23 mouse cellular contexts compared by ENCODE assay signal in the genomic region with DNA sequence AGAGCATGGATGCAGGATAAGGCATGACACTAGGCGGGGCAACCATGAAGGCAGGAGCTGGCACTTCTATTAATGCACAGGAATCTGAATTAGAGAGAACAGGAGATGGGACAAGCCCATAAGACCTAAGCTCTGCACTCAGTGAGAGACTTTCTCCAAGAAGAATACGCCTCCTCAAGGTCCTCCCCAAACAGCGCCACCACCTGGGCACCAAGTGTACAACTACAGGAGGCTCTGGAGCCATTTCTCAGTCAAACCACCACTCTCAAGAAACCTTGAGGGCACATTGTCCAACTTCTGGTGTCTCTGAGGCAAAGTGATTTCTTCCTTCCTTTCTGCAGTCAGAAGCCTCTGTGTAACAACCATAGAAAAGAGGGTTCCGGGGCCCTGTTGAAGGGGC.
DNase-seq lines count a peak whose midpoint lies in the region; ATAC-seq and TF ChIP-seq lines count a peak whose summit lies in the region.
"Had no signal": no experiment of that assay in that cellular context is flagged by ENCODE, and none has a peak within 500 bp of the region (broad histone marks: within the 10 kb centered on the region; RNA-seq: fewer than 3 reads in every experiment).

No protein-coding gene starts in this region.

- H3K9me3 ChIP-seq in lung, embryonic 14.5 days (ENCODE audit: low read depth, low read length) = no peaks in the 10 kb centered on the region
- H3K9me3 ChIP-seq in ES-Bruce4 (replicated peaks; ENCODE audit: control insufficient read depth, insufficient read depth, low read length, poor library complexity, severe bottlenecking) = no peaks in the 10 kb centered on the region
- no peaks in the 10 kb centered on the region for H3K9me3 ChIP-seq in forebrain, embryonic 10.5 days
- H3K9me3 ChIP-seq: embryonic facial prominence, embryonic 12.5 days; G1E; heart, embryonic 15.5 days; limb, embryonic 10.5 days; liver, embryonic 13.5 days; stomach, embryonic 15.5 days had no signal

- no peak for TF ChIP-seq POLR2A in lung, adult 2 months (IDR thresholded peaks at IDR 0.05; ENCODE audit: borderline replicate concordance, extremely low read depth, low read depth, low read length)
- no peak for TF ChIP-seq POLR2A in ES-Bruce4 (IDR thresholded peaks at IDR 0.05; ENCODE audit: insufficient read depth, low read length)

- intact Hi-C loops in gastrocnemius, adult 2 months (cut with DNase I) = no loop called here
- intact Hi-C loops in gastrocnemius, postnatal 36 days (cut with DNase I) = no loop called here

- H3K27me3 ChIP-seq in lung, embryonic 14.5 days (ENCODE audit: insufficient read depth, low read length) = no peaks in the 10 kb centered on the region
- no peaks in the 10 kb centered on the region for H3K27me3 ChIP-seq in ES-Bruce4 (ENCODE audit: control insufficient read depth, insufficient read depth, low read length, poor library complexity, severe bottlenecking)
- no peaks in the 10 kb centered on the region for H3K27me3 ChIP-seq in forebrain, embryonic 10.5 days (ENCODE audit: poor library complexity, severe bottlenecking)
- H3K27me3 ChIP-seq: embryonic facial prominence, embryonic 12.5 days; heart, embryonic 15.5 days; liver, embryonic 13.5 days; stomach, embryonic 15.5 days had no signal

- H3K27ac ChIP-seq in gastrocnemius, adult 2 months = no peak overlapping the region
- no peak overlapping the region for H3K27ac ChIP-seq in lung, embryonic 14.5 days (ENCODE audit: low read depth)
- no peak overlapping the region for H3K27ac ChIP-seq in ES-Bruce4 (ENCODE audit: insufficient read depth, low read length)
- no peak overlapping the region for H3K27ac ChIP-seq in forebrain, embryonic 10.5 days
- H3K27ac ChIP-seq: embryonic facial prominence, embryonic 12.5 days; heart, embryonic 15.5 days; hindbrain, postnatal 0 days; left cerebral cortex, adult 2 months; limb, embryonic 10.5 days; liver, embryonic 13.5 days; stomach, embryonic 15.5 days had no signal

- no peak overlapping the region for H3K9ac ChIP-seq in lung, embryonic 14.5 days
- H3K9ac ChIP-seq in ES-Bruce4 (ENCODE audit: low read depth, poor library complexity, severe bottlenecking) = no peak overlapping the region
- H3K9ac ChIP-seq: embryonic facial prominence, embryonic 12.5 days; forebrain, postnatal 0 days; heart, embryonic 15.5 days; liver, embryonic 13.5 days; stomach, embryonic 15.5 days had no signal

- TF ChIP-seq EP300 in ES-Bruce4 (IDR thresholded peaks at IDR 0.05; ENCODE audit: insufficient read depth, low read depth, low read length) = no peak

- DNase-seq in gastrocnemius, adult 2 months = no peak
- no peak for DNase-seq in gastrocnemius, postnatal 36 days
- peak; percentile 26 for DNase-seq in lung, embryonic 14.5 days
- no peak for DNase-seq in lung, adult 2 months
- peak; percentile 20 for DNase-seq in induced T-regulatory cell, adult 2 months (ENCODE audit: low read depth)
- DNase-seq in forebrain, embryonic 10.5 days (ENCODE audit: extremely low spot score, low spot score) = no peak
- no peak for DNase-seq in right cerebral cortex, adult 2 months (ENCODE audit: low spot score in 2 of 2)
- DNase-seq: adrenal gland, postnatal 14 days; cerebellum, adult 9-10 months; forebrain, postnatal 0 days; heart, adult 18-20 months; liver, embryonic 13.5 days; retina, postnatal 1 day had no signal

- no peaks in the 10 kb centered on the region for H3K36me3 ChIP-seq in lung, embryonic 14.5 days (ENCODE audit: insufficient read depth)
- H3K36me3 ChIP-seq in ES-Bruce4 (ENCODE audit: control insufficient read depth, insufficient read depth, low read length, poor library complexity, severe bottlenecking) = no peaks in the 10 kb centered on the region
- no peaks in the 10 kb centered on the region for H3K36me3 ChIP-seq in forebrain, embryonic 10.5 days (replicated peaks)
- H3K36me3 ChIP-seq: embryonic facial prominence, embryonic 12.5 days; G1E; heart, embryonic 15.5 days; limb, embryonic 10.5 days; liver, embryonic 13.5 days; stomach, embryonic 15.5 days had no signal

- no peaks in the 10 kb centered on the region for H3K4me1 ChIP-seq in lung, embryonic 14.5 days (ENCODE audit: insufficient read depth)
- no peaks in the 10 kb centered on the region for H3K4me1 ChIP-seq in lung, adult 2 months (ENCODE audit: control insufficient read depth, insufficient read depth, low read length)
- no peaks in the 10 kb centered on the region for H3K4me1 ChIP-seq in ES-Bruce4 (ENCODE audit: control insufficient read depth, insufficient read depth, low read length)
- no peaks in the 10 kb centered on the region for H3K4me1 ChIP-seq in forebrain, embryonic 10.5 days
- H3K4me1 ChIP-seq: embryonic facial prominence, embryonic 12.5 days; limb, embryonic 10.5 days; liver, embryonic 13.5 days; stomach, embryonic 15.5 days had no signal

- WGBS in lung, embryonic 14.5 days = 69% methylated on average over 4 of the region's 4 CpGs
- 73% methylated on average over 4 of the region's 4 CpGs for WGBS in lung, adult 2 months
- 65% methylated on average over 4 of the region's 4 CpGs for WGBS in forebrain, embryonic 10.5 days

- H3K4me3 ChIP-seq in gastrocnemius, adult 2 months = no peak overlapping the region
- no peak overlapping the region for H3K4me3 ChIP-seq in lung, embryonic 14.5 days (ENCODE audit: low read depth, low read length)
- H3K4me3 ChIP-seq in lung, adult 2 months (replicated peaks; ENCODE audit: extremely low read depth, low read depth, low read length) = no peak overlapping the region
- H3K4me3 ChIP-seq in ES-Bruce4 (ENCODE audit: low read depth, low read length) = no peak overlapping the region
- H3K4me3 ChIP-seq in forebrain, embryonic 10.5 days = no peak overlapping the region
- H3K4me3 ChIP-seq: embryonic facial prominence, embryonic 12.5 days; heart, embryonic 15.5 days; left cerebral cortex, adult 2 months; limb, embryonic 10.5 days; liver, embryonic 13.5 days; myocyte; stomach, embryonic 15.5 days had no signal

- no peak for ATAC-seq in lung, embryonic 14.5 days (ENCODE audit: insufficient read depth)
- ATAC-seq: forebrain, postnatal 0 days; hindbrain, postnatal 0 days had no signal

- H3K4me2 ChIP-seq in lung, embryonic 14.5 days = no peak overlapping the region
- H3K4me2 ChIP-seq: embryonic facial prominence, embryonic 12.5 days; heart, embryonic 15.5 days; liver, embryonic 13.5 days; midbrain, embryonic 11.5 days; stomach, embryonic 15.5 days had no signal

- TF ChIP-seq CTCF in gastrocnemius, adult 2 months (IDR thresholded peaks at IDR 0.05) = 0 out of 2 replicates have a peak, but pooled peaks have one; percentile 1
- TF ChIP-seq CTCF in lung, embryonic 14.5 days (IDR thresholded peaks at IDR 0.05; ENCODE audit: low read depth) = peak; percentile 46
- TF ChIP-seq CTCF in lung, adult 2 months (IDR thresholded peaks at IDR 0.05; ENCODE audit: insufficient read depth, low read length) = no peak
- TF ChIP-seq CTCF in ES-Bruce4 (IDR thresholded peaks at IDR 0.05; ENCODE audit: low read depth, low read length) = peak; percentile 57

Comparison
In these comparisons a context has a peak if more than half of its experiments do, and no peak if none do; other contexts are left out.
1. DNase-seq: peak in lung, embryonic 14.5 days (single experiment) and induced T-regulatory cell, adult 2 months (single experiment); none in gastrocnemius, adult 2 months (single experiment), gastrocnemius, postnatal 36 days (0 of 2), lung, adult 2 months (single experiment), forebrain, embryonic 10.5 days (single experiment) and right cerebral cortex, adult 2 months (0 of 2).